Mouse (Mus musculus): Measurements from ENCODE around the gene Tmem52. TPM values are rescaled to one million over a fixed set of nuclear protein-coding genes. Genes with fewer than 3 reads are reported as not detected.

Tmem52 gene
- polyA plus RNA-seq, 1 experiment from 2014 or later: 0.31 TPM

DNA sequence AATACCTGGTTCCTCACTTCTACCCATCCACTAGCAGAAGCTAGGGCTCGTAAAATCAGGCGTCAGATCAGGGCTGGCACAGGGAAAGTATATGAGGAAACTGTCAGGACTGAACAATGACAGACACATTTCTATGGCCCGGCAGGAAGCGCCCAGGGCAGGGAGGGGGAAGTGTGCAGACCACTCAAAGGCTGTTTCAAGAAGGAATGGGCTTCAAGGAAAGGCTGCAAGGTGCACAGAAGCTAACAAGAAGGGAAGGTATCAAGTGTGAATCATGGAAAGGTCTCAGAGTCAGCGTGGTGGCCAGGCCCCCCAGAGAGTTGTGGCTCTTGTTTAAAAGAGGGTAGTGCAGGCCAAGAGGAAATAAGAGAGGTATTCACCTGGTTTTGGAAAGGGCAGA is 21.5 kb downstream of the Tmem52 start:
- no peaks in the 10 kb centered on the region for H3K36me3 ChIP-seq
- ATAC-seq (ENCODE audit: insufficient number of reproducible peaks, insufficient read depth, low FRiP score, low TSS enrichment, low read depth): no peak
- H3K4me1 ChIP-seq: peaks cover 39% of the 10 kb centered on the region
- H3K27ac ChIP-seq: peak overlapping the region; percentile 96
- H3K4me3 ChIP-seq: peak overlapping the region; percentile 99
- 33% methylated on average over 5 of the region's 5 CpGs for WGBS
- no peaks in the 10 kb centered on the region for H3K9me3 ChIP-seq
- peak overlapping the region; percentile 100 for H3K9ac ChIP-seq
- no peaks in the 10 kb centered on the region for H3K27me3 ChIP-seq
- H3K4me2 ChIP-seq: peak overlapping the region; percentile 84

DNA sequence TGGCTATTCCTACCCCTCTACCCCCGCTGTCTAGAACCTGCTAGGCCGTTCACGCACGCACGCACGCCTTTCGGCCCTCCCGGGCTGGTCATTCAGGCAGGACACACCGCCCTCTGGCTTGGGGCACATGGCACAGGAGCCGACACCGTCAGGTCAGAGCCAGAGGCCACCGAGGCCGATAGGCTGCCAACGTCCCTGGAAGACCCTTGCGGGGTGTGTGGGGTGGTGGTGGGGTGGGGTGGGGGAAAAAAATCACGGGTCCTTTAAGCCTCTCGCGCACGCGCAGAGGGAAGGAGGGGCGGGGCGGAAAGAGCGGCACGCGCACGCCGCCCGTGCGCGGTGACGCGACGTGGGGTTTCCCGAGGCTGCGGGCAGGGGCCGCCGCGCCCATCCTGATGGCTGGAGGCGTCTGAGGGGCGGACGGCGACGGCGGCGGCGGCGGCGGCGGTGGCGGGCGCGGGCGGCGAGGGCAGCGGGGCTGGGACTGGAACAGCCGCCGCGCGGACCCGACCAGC is 22.1 kb downstream of the Tmem52 start, which contains the start of gene Gnb1:
Gnb1 (plus strand) TSS at position 372 of the 515 bp plus-strand sequence.
- Histone ChIP-seq H3K4me1 (peaks cover 39% of the 10 kb centered on the region), H3K4me2 (peak within 1 kb of the TSS; percentile 84), H3K27me3 (no peaks in the 10 kb centered on the region), H3K9me3 (no peaks in the 10 kb centered on the region), H3K9ac (peak within 1 kb of the TSS; percentile 100), H3K27ac (peak within 1 kb of the TSS; percentile 96), H3K4me3 (peak within 1 kb of the TSS; percentile 99), H3K36me3 (no peaks in the 10 kb centered on the region)
- 1% methylated on average over 59 of the region's 60 CpGs for WGBS
- peak; percentile 80 for ATAC-seq (ENCODE audit: insufficient number of reproducible peaks, insufficient read depth, low FRiP score, low TSS enrichment, low read depth)

DNA sequence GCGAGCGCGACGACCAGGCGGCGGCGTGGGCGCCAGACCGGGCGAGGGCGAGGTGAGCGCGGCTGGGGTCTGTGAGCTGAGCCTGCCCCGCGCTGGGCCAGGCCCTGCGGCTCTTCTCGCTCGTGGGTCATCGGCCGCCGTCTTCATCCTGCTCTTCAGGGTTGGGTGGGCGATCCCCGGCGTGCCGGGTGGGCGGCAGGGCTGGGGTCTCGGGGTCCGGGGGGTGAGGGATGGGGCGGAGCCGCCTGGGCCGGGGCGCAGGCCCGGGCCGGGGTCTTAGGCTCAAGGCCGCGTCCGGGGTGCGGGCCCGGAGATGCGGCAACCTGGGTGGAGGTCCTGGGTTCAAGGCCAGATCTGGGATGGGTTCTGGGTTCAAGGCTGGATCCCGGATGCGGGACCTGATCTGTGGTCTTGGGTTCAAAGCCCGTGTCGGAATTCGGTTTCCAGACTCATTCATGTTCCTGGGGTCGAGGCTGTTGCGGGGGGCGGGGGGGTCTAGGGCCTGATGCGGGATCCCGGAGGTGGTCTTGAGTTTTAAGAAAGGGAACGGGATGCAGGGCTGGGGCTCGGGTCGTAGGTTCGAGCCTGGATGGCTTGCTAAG is 22.7 kb downstream of the Tmem52 start:
- ATAC-seq (ENCODE audit: insufficient number of reproducible peaks, insufficient read depth, low FRiP score, low TSS enrichment, low read depth): peak; percentile 45
- peak overlapping the region; percentile 100 for H3K9ac ChIP-seq
- H3K4me1 ChIP-seq: peaks cover 39% of the 10 kb centered on the region

GRCm38 (mm10) chr4:155492131-155492633 is 23.3 kb downstream of the Tmem52 start:
- Histone ChIP-seq H3K27me3 (no peaks in the 10 kb centered on the region), H3K4me1 (peaks cover 39% of the 10 kb centered on the region), H3K27ac (peak overlapping the region; percentile 96), H3K36me3 (no peaks in the 10 kb centered on the region; the same call in 1 of the 2 replicates), H3K9ac (peak overlapping the region; percentile 100), H3K4me3 (peak overlapping the region; percentile 99), H3K9me3 (no peaks in the 10 kb centered on the region), H3K4me2 (peak overlapping the region; percentile 84)
- no peak for ATAC-seq (ENCODE audit: insufficient number of reproducible peaks, insufficient read depth, low FRiP score, low TSS enrichment, low read depth)
- WGBS: under 1% methylated on average over 40 of the region's 51 CpGs

More for the DNA sequence above, 22.7 kb downstream of the Tmem52 start:
- Histone ChIP-seq H3K9me3 (no peaks in the 10 kb centered on the region), H3K4me2 (peak overlapping the region; percentile 84), H3K27me3 (no peaks in the 10 kb centered on the region), H3K36me3 (no peaks in the 10 kb centered on the region; the same call in 1 of the 2 replicates), H3K4me3 (peak overlapping the region; percentile 99), H3K27ac (peak overlapping the region; percentile 96)
- under 1% methylated on average over 53 of the region's 54 CpGs for WGBS

- Histone ChIP-seq H3K9ac (no peak overlapping the region), H3K27ac (no peak overlapping the region), H3K4me1 (peaks cover 22% of the 10 kb centered on the region), H3K4me3 (no peak overlapping the region), H3K27me3 (no peaks in the 10 kb centered on the region), H3K9me3 (no peaks in the 10 kb centered on the region), H3K36me3 (no peaks in the 10 kb centered on the region; the same call in 1 of the 2 replicates), H3K4me2 (no peak overlapping the region)
- 79% methylated on average over 4 of the region's 4 CpGs for WGBS
- no peak for ATAC-seq (ENCODE audit: insufficient number of reproducible peaks, insufficient read depth, low FRiP score, low TSS enrichment, low read depth)
Measured at GRCm38 (mm10) chr4:155494891-155495290, 26.0 kb downstream of the Tmem52 start.

DNA sequence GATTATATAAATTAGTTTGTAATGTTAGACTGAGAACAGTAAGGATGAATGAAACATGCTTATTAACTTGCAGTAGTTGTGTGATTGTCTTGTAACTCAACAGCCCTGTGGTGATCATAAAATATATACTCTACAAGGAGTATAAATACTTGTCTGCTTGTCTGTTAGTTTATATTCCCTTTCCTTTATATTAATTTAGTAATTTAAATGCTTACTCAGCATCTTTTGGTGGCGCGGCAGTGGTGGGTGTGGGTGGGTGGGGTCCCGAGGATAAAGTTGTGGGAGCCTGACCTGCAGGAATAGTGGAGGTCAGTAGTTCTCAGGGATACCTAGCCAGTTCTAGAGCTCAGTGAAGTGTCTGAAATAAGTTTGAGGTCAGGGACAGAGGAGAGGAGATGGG is 29.0 kb downstream of the Tmem52 start:
- H3K9me3 ChIP-seq: no peaks in the 10 kb centered on the region
- H3K4me2 ChIP-seq: no peak overlapping the region
- no peak for ATAC-seq (ENCODE audit: insufficient number of reproducible peaks, insufficient read depth, low FRiP score, low TSS enrichment, low read depth)
- H3K27me3 ChIP-seq: no peaks in the 10 kb centered on the region
- H3K9ac ChIP-seq: no peak overlapping the region
- peaks cover 4% of the 10 kb centered on the region; the same call in 1 of the 2 replicates for H3K36me3 ChIP-seq
- peaks cover 15% of the 10 kb centered on the region for H3K4me1 ChIP-seq
- H3K27ac ChIP-seq: no peak overlapping the region
- WGBS: 72% methylated on average over 3 of the region's 3 CpGs
- H3K4me3 ChIP-seq: no peak overlapping the region

DNA sequence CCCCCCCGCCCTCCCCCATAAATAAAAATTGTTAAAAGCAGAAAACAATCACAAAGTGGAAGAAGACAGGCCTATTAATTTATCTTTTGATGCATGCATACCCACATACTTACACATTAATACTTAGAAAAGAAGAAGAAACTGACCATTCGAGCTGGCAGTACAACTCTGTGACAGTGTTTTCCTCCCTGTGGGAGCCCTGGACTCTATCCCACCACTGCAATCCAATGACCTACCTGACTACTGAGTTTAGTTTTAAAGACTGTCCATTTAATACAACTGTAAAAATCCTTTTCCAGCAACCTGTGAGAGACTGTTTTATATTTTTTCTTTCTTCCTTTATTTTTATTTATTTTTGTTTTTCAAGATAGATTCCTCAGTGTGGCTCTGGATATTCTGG is 32.2 kb downstream of the Tmem52 start:
- WGBS: 83% methylated on average over 2 of the region's 2 CpGs

DNA sequence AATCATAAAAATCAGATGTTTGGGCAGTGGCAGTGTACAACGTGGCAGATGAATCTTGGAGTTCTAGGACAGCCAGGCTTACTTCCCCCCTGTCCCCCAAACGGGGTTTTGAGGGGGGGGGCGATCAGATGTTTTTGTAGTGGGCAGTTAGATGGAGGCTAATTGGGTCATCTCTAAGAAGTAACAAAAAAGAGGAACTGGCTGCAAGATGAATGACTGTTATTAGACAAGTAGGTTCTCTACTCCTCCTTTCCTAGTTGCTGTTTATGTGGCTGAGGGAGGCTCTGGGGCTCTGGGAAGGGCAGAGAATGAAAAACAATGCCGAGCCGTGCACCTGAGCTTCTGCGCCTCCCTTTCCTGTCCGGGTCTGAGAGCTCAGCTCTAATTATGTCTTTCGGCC is 36.2 kb downstream of the Tmem52 start:
- no peak for ATAC-seq (ENCODE audit: insufficient number of reproducible peaks, insufficient read depth, low FRiP score, low TSS enrichment, low read depth)

More for the DNA sequence above, 32.2 kb downstream of the Tmem52 start:
- Histone ChIP-seq H3K36me3 (peaks cover 6% of the 10 kb centered on the region; the same call in 1 of the 2 replicates), H3K27me3 (no peaks in the 10 kb centered on the region), H3K4me2 (no peak overlapping the region), H3K9ac (no peak overlapping the region), H3K4me1 (peaks cover 11% of the 10 kb centered on the region), H3K9me3 (no peaks in the 10 kb centered on the region), H3K27ac (no peak overlapping the region), H3K4me3 (no peak overlapping the region)
- no peak for ATAC-seq (ENCODE audit: insufficient number of reproducible peaks, insufficient read depth, low FRiP score, low TSS enrichment, low read depth)

DNA sequence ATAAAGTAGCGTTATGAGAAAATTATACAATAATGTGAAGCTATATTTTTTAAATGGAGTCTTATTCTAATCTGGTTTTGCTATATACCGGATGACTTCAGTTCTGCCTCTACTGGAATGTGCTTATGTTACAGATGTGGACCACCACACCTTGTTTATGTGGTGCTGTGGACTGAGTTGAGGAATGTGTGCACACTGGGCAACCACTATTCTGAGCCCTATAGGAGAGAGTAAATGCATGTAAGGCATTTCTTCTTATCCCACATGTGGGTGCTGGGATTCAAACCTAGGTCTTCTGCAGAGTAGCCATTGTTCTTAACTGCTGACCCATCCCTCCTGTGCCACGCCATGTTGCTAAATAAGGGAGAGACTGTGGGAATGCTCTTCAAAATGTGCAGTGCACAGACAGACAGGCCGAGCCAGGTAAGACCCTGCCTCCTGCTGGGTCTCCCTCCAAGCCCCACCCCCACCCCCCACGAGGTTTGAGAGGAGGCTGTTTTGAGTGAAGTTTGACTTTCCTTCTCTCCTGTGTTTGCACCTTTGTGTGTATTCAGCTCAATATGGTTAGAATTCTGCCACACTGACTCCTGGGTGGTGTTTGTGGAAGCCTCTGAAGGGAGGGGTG is 36.9 kb downstream of the Tmem52 start:
- Histone ChIP-seq H3K36me3 (0 out of 2 replicates have a peak, but pooled peaks cover 6% of the 10 kb centered on the region), H3K4me1 (peaks cover 18% of the 10 kb centered on the region), H3K9me3 (no peaks in the 10 kb centered on the region), H3K9ac (no peak overlapping the region), H3K4me3 (no peak overlapping the region), H3K27me3 (no peaks in the 10 kb centered on the region), H3K27ac (no peak overlapping the region), H3K4me2 (no peak overlapping the region)
- 84% methylated on average over 5 of the region's 5 CpGs for WGBS
- ATAC-seq (ENCODE audit: insufficient number of reproducible peaks, insufficient read depth, low FRiP score, low TSS enrichment, low read depth): no peak

More for the DNA sequence above, 36.2 kb downstream of the Tmem52 start:
- H3K4me3 ChIP-seq: no peak overlapping the region
- H3K9ac ChIP-seq: no peak overlapping the region
- H3K4me2 ChIP-seq: no peak overlapping the region
- peaks cover 15% of the 10 kb centered on the region for H3K4me1 ChIP-seq
- 0 out of 2 replicates have a peak, but pooled peaks cover 6% of the 10 kb centered on the region for H3K36me3 ChIP-seq
- H3K9me3 ChIP-seq: no peaks in the 10 kb centered on the region
- no peaks in the 10 kb centered on the region for H3K27me3 ChIP-seq
- 80% methylated on average over 8 of the region's 8 CpGs for WGBS
- H3K27ac ChIP-seq: no peak overlapping the region

GRCm38 (mm10) chr4:155508614-155509013 is 39.7 kb downstream of the Tmem52 start:
- WGBS: 89% methylated on average over 4 of the region's 4 CpGs
- H3K27ac ChIP-seq: no peak overlapping the region
- no peak for ATAC-seq (ENCODE audit: insufficient number of reproducible peaks, insufficient read depth, low FRiP score, low TSS enrichment, low read depth)

GRCm38 (mm10) chr4:155510981-155511380 is 42.1 kb downstream of the Tmem52 start:
- Histone ChIP-seq H3K4me2 (no peak overlapping the region), H3K27ac (no peak overlapping the region), H3K4me3 (no peak overlapping the region), H3K9ac (no peak overlapping the region), H3K27me3 (no peaks in the 10 kb centered on the region), H3K9me3 (no peaks in the 10 kb centered on the region), H3K36me3 (no peaks in the 10 kb centered on the region), H3K4me1 (peaks cover 14% of the 10 kb centered on the region)
- ATAC-seq (ENCODE audit: insufficient number of reproducible peaks, insufficient read depth, low FRiP score, low TSS enrichment, low read depth): no peak
- 37% methylated on average over 1 of the region's 1 CpGs for WGBS

More at GRCm38 (mm10) chr4:155508614-155509013, 39.7 kb downstream of the Tmem52 start:
- Histone ChIP-seq H3K9me3 (no peaks in the 10 kb centered on the region), H3K4me2 (no peak overlapping the region), H3K4me3 (no peak overlapping the region), H3K9ac (no peak overlapping the region), H3K36me3 (0 out of 2 replicates have a peak, but pooled peaks cover 2% of the 10 kb centered on the region), H3K4me1 (peaks cover 25% of the 10 kb centered on the region), H3K27me3 (no peaks in the 10 kb centered on the region)

Measured in embryonic facial prominence, embryonic 13.5 days (tissue).